Mouse (Mus musculus) midbrain, embryonic 15.5 days (tissue): ENCODE measurements around the gene Atxn2l. TPM values are rescaled to one million over a fixed set of nuclear protein-coding genes. Genes with fewer than 3 reads are reported as not detected.

Experiments
- ATAC-seq: fragments of 200-750 bp; cut with Nextera tagmentation; replicated peaks from 2 replicates; pipeline ENCODE4 v1.8.0; 2017; ENCODE audit warnings: moderate TSS enrichment
- H3K27ac ChIP-seq: fragments of 300-500 bp; sonication (generic); 2 replicates; pipeline ENCODE4 v1.5.1; 2015; ENCODE audit warnings: mild to moderate bottlenecking, inconsistent platforms
- H3K27me3 ChIP-seq: fragments of 300-500 bp; sonication (generic); replicated peaks from 2 replicates; pipeline ENCODE4 v1.6.1; 2015; ENCODE audit warnings: inconsistent platforms
- H3K36me3 ChIP-seq: fragments of 300-500 bp; sonication (generic); replicated peaks from 2 replicates; pipeline ENCODE4 v1.6.1; 2015; ENCODE audit warnings: inconsistent platforms
- H3K4me1 ChIP-seq: fragments of 300-500 bp; sonication (generic); 2 replicates; pipeline ENCODE4 v1.6.1; 2015; ENCODE audit warnings: inconsistent platforms
- H3K4me2 ChIP-seq: fragments of 300-500 bp; sonication (generic); 2 replicates; pipeline ENCODE4 v1.6.1; 2015; ENCODE audit warnings: inconsistent platforms, mild to moderate bottlenecking, moderate library complexity
- H3K4me3 ChIP-seq: fragments of 300-500 bp; sonication (generic); 2 replicates; pipeline ENCODE4 v1.5.1; 2015; ENCODE audit warnings: mild to moderate bottlenecking, inconsistent platforms
- H3K9ac ChIP-seq: fragments of 300-500 bp; sonication (generic); 2 replicates; pipeline ENCODE4 v1.6.1; 2015; ENCODE audit warnings: mild to moderate bottlenecking, inconsistent platforms
- H3K9me3 ChIP-seq: fragments of 300-500 bp; sonication (generic); 2 replicates; pipeline ENCODE4 v1.6.1; 2016; ENCODE audit warnings: inconsistent platforms
- WGBS: fragments of 180-500 bp; shearing (Covaris S2); methylation state at CpG from one replicate; pipeline ENCODE4 v1.1.7; 2015; ENCODE audit warnings: mixed read lengths; 5-methylcytosine and 5-hydroxymethylcytosine counted together
- polyA plus RNA-seq: library from polyadenylated mRNA; unstranded; fragments of >200 nt; fragmentation: Nextera tagmentation; extraction: Ambion mirVana; gene quantifications from 2 replicates; pipeline ENCODE4 v1.2.1, GENCODE M21; 2015

Gene Atxn2l
- polyA plus RNA-seq, 1 experiment from 2014 or later = 83.6 TPM

GRCm38 (mm10) chr7:126487052-126487483 is 16.2 kb downstream of the Atxn2l start, which contains the start of gene Tufm:
TSS of gene Tufm (plus strand) at chr7:126487361.
- H3K4me3 ChIP-seq = peak within 1 kb of the TSS; percentile 73
- peak within 1 kb of the TSS; percentile 94 for H3K4me2 ChIP-seq
- H3K27me3 ChIP-seq = 0 out of 2 replicates have a peak, but pooled peaks cover 3% of the 10 kb centered on the region
- H3K9me3 ChIP-seq = no peaks in the 10 kb centered on the region
- peak within 1 kb of the TSS; percentile 71 for H3K27ac ChIP-seq
- H3K4me1 ChIP-seq = peaks cover 19% of the 10 kb centered on the region
- H3K9ac ChIP-seq = peak within 1 kb of the TSS; percentile 73
- peaks cover 25% of the 10 kb centered on the region; the same call in 1 of the 2 replicates for H3K36me3 ChIP-seq
- 0% methylated on average over 32 of the region's 32 CpGs for WGBS
- ATAC-seq = peak; percentile 95

- Histone ChIP-seq H3K36me3 (no peaks in the 10 kb centered on the region), H3K4me1 (peaks cover 8% of the 10 kb centered on the region; the same call in 1 of the 2 replicates), H3K27ac (peak overlapping the region; percentile 22; the same call in 1 of the 2 replicates), H3K27me3 (0 out of 2 replicates have a peak, but pooled peaks cover 3% of the 10 kb centered on the region), H3K9ac (peak overlapping the region; percentile 31; the same call in 1 of the 2 replicates), H3K4me2 (peak overlapping the region; percentile 72), H3K9me3 (no peaks in the 10 kb centered on the region), H3K4me3 (peak overlapping the region; percentile 27)
- ATAC-seq = 0 out of 2 replicates have a peak, but pooled peaks have one; percentile 43
- WGBS = under 1% methylated on average over 23 of the region's 23 CpGs
Observed at GRCm38 (mm10) chr7:126482392-126482871, 20.8 kb downstream of the Atxn2l start.

GRCm38 (mm10) chr7:126481699-126482098 is 21.5 kb downstream of the Atxn2l start:
- no peak for ATAC-seq
- Histone ChIP-seq H3K9me3 (no peaks in the 10 kb centered on the region), H3K4me2 (no peak overlapping the region), H3K9ac (no peak overlapping the region), H3K4me1 (peaks cover 7% of the 10 kb centered on the region; the same call in 1 of the 2 replicates), H3K4me3 (no peak overlapping the region), H3K27ac (no peak overlapping the region), H3K36me3 (no peaks in the 10 kb centered on the region), H3K27me3 (0 out of 2 replicates have a peak, but pooled peaks cover 3% of the 10 kb centered on the region)
- 26% methylated on average over 5 of the region's 5 CpGs for WGBS

DNA sequence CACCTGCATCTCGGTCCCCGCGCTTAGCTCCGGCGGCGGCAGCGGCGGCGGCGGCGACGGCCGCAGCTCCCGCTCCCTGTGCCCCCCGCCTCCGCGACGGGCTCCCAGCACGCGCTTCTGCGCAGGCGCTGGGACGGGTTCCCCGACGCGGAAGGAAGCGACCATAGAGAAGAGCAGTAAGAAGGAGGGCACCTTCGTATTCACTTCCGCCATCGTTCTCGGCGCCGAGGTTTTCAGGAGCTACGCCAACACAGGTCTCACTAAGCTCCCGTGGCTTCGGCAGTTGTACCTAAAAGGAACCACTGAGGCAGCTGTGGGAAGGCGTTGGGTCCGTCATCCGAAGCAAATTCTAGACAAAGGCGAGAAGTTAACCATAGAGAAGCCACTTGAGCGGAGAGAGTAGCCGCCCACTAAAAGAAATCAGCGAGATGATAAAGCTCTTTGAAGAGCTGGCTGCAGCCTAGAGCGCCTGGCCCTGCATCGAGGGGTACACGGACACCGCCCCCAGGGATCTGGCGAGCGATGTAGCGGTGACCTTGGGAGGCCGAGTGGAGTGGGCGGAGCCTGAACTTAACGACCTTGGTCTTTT is 28.1 kb downstream of the Atxn2l start, which contains the start of gene Sh2b1:
TSS of gene Sh2b1 (minus strand) at position 432 of the 589 bp plus-strand sequence.
- peak within 1 kb of the TSS; percentile 98 for H3K9ac ChIP-seq
- peaks cover 22% of the 10 kb centered on the region for H3K36me3 ChIP-seq
- H3K9me3 ChIP-seq = no peaks in the 10 kb centered on the region
- H3K4me1 ChIP-seq = peaks cover 26% of the 10 kb centered on the region
- peak within 1 kb of the TSS; percentile 94 for H3K4me2 ChIP-seq
- peak; percentile 94 for ATAC-seq
- H3K4me3 ChIP-seq = peak within 1 kb of the TSS; percentile 94
- under 1% methylated on average over 53 of the region's 53 CpGs for WGBS
- no peaks in the 10 kb centered on the region for H3K27me3 ChIP-seq
- peak within 1 kb of the TSS; percentile 98 for H3K27ac ChIP-seq

GRCm38 (mm10) chr7:126474486-126474955 is 28.7 kb downstream of the Atxn2l start:
- H3K9ac ChIP-seq = peak overlapping the region; percentile 98
- peaks cover 26% of the 10 kb centered on the region for H3K36me3 ChIP-seq
- peak overlapping the region; percentile 98 for H3K27ac ChIP-seq
- no peaks in the 10 kb centered on the region for H3K9me3 ChIP-seq
- no peaks in the 10 kb centered on the region for H3K27me3 ChIP-seq
- 1% methylated on average over 27 of the region's 27 CpGs for WGBS
- peak overlapping the region; percentile 94 for H3K4me2 ChIP-seq
- H3K4me1 ChIP-seq = peaks cover 26% of the 10 kb centered on the region
- peak overlapping the region; percentile 94 for H3K4me3 ChIP-seq
- peak; percentile 67 for ATAC-seq

GRCm38 (mm10) chr7:126473470-126474086 is 29.7 kb downstream of the Atxn2l start:
- Histone ChIP-seq H3K9me3 (no peaks in the 10 kb centered on the region), H3K4me3 (peak overlapping the region; percentile 94), H3K36me3 (peaks cover 34% of the 10 kb centered on the region), H3K9ac (0 out of 2 replicates have a peak overlapping the region, but pooled peaks have one; percentile 98), H3K4me2 (peak overlapping the region; percentile 94), H3K4me1 (peaks cover 26% of the 10 kb centered on the region), H3K27ac (no peak overlapping the region), H3K27me3 (no peaks in the 10 kb centered on the region)
- ATAC-seq = no peak
- WGBS = 88% methylated on average over 9 of the region's 9 CpGs

DNA sequence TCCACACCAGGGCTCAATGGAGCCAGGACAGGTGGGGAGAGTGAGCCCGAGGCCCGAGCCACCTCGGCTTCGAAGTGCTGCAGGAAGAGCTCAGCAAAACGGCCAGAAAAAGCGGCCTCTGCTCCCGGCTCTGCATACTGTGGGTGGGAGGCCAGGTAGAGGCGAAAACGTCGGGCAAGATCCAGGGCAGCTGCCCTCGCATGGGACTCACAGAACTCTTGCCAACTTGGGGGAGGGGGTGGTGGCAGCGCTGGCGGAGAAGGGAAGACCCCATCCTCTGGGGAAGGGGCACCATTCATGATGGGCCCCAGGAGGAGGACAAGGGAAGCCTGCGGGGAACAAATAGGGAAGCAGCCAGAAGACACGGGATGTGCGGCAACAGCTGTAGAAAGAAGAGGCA is 30.5 kb downstream of the Atxn2l start:
- Histone ChIP-seq H3K27ac (no peak overlapping the region), H3K9me3 (no peaks in the 10 kb centered on the region), H3K4me3 (no peak overlapping the region), H3K9ac (no peak overlapping the region), H3K27me3 (no peaks in the 10 kb centered on the region), H3K4me1 (peaks cover 26% of the 10 kb centered on the region), H3K4me2 (no peak overlapping the region), H3K36me3 (peaks cover 41% of the 10 kb centered on the region)
- WGBS = 93% methylated on average over 16 of the region's 16 CpGs
- ATAC-seq = no peak

DNA sequence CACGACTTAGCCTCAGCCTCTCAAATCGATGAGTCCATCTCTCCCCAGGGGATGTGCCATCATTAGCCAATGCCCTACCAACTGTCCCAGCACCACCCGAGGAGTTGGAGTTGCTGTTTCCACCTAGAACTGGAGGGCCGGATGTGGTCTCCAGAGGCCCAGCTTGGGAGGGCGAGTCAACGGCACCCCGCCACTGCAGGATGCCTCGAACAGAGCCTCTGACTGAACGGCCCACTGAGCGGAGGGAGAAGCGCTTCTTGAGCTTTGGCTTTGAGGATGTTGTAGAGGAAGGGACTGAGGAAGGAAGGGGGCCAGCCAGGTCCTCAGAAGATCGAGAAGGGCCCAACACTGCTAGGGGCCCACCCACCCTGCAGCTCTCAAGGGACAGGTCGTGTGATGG is 30.9 kb downstream of the Atxn2l start:
- Histone ChIP-seq H3K9ac (no peak overlapping the region), H3K4me3 (no peak overlapping the region), H3K9me3 (no peaks in the 10 kb centered on the region), H3K4me1 (peaks cover 26% of the 10 kb centered on the region), H3K4me2 (no peak overlapping the region), H3K27ac (no peak overlapping the region), H3K27me3 (no peaks in the 10 kb centered on the region), H3K36me3 (peaks cover 46% of the 10 kb centered on the region)
- 87% methylated on average over 13 of the region's 13 CpGs for WGBS
- no peak for ATAC-seq

GRCm38 (mm10) chr7:126471853-126472252 is 31.4 kb downstream of the Atxn2l start:
- Histone ChIP-seq H3K27me3 (no peaks in the 10 kb centered on the region), H3K27ac (no peak overlapping the region), H3K4me3 (no peak overlapping the region), H3K36me3 (peaks cover 50% of the 10 kb centered on the region), H3K4me1 (peaks cover 26% of the 10 kb centered on the region), H3K9ac (no peak overlapping the region), H3K9me3 (no peaks in the 10 kb centered on the region), H3K4me2 (no peak overlapping the region)
- 90% methylated on average over 4 of the region's 4 CpGs for WGBS
- no peak for ATAC-seq

GRCm38 (mm10) chr7:126471361-126471760 is 31.9 kb downstream of the Atxn2l start:
- H3K27ac ChIP-seq = no peak overlapping the region
- H3K9me3 ChIP-seq = no peaks in the 10 kb centered on the region
- no peak overlapping the region for H3K9ac ChIP-seq
- ATAC-seq = no peak
- no peak overlapping the region for H3K4me2 ChIP-seq
- 93% methylated on average over 5 of the region's 5 CpGs for WGBS
- H3K4me1 ChIP-seq = peaks cover 26% of the 10 kb centered on the region
- peaks cover 50% of the 10 kb centered on the region for H3K36me3 ChIP-seq
- no peak overlapping the region for H3K4me3 ChIP-seq
- H3K27me3 ChIP-seq = no peaks in the 10 kb centered on the region

DNA sequence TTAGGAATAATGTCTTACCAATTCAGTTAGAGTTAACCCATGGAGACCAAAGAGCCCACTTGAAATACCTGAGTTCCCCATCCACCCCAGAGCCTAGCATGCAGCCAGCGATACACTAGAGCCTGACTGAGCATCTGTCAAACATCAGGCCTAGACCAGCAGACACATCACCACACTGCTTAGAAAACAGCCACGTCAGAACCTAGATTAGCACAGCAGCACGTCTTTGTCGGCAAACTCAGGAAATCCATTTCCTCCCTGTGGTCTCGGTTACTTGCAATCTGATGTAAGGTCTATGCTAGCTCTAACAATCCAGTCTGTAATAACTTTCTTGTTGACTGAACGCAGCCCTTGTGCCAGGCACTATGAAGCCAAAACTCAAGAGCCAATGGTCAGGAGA is 33.2 kb downstream of the Atxn2l start:
- Histone ChIP-seq H3K36me3 (peaks cover 50% of the 10 kb centered on the region), H3K27ac (no peak overlapping the region), H3K9ac (no peak overlapping the region), H3K4me3 (no peak overlapping the region), H3K4me1 (peaks cover 18% of the 10 kb centered on the region), H3K27me3 (no peaks in the 10 kb centered on the region), H3K4me2 (no peak overlapping the region), H3K9me3 (no peaks in the 10 kb centered on the region)
- ATAC-seq = no peak
- 84% methylated on average over 6 of the region's 6 CpGs for WGBS
